ENCODE assay signal across 18 mouse cellular contexts in the genomic region with DNA sequence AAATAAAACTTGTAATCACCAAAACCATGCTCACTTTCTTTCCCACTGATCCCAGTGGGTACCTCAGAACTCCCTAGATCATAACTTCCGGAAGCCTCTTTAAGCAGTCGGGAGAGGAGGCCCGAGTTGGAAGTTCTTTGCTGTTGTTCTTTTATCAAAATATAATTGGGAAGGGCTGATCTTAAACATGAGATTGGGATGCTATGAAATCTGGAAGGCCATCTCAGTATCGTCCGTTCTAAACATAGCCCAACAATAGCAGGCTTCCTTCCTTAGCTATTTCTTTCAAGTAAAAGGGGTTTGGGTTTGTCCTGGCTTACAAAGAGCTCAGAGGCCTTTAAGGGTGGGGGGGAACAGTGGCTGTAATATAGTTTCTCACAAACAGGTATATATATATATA.
"Had no signal": no experiment of that assay in that cellular context is flagged by ENCODE, and none has a peak within 500 bp of the region (broad histone marks: within the 10 kb centered on the region; RNA-seq: fewer than 3 reads in every experiment).

No protein-coding gene starts in this region.

- H3K36me3 ChIP-seq: kidney, embryonic 15.5 days; limb, embryonic 12.5 days; liver, embryonic 13.5 days; lung, embryonic 15.5 days; midbrain, embryonic 15.5 days; neural tube, embryonic 13.5 days had no signal

- H3K9ac ChIP-seq: kidney, embryonic 15.5 days; limb, embryonic 12.5 days; liver, embryonic 13.5 days; liver, postnatal 0 days; lung, embryonic 15.5 days; midbrain, embryonic 15.5 days; neural tube, embryonic 13.5 days had no signal

- DNase-seq: kidney, postnatal 25 days; layer of hippocampus, adult 9-11 months; liver; liver, embryonic 13.5 days; liver, postnatal 0 days; retina, postnatal 1 day; right cerebral cortex, postnatal 4 days; spleen, adult 18-20 months; thymus, adult 18-20 months; thymus, postnatal 14 days had no signal

- H3K27me3 ChIP-seq: kidney, embryonic 15.5 days; limb, embryonic 12.5 days; liver, embryonic 13.5 days; lung, embryonic 15.5 days; megakaryocyte, embryonic 14.5 days; midbrain, embryonic 15.5 days; neural tube, embryonic 13.5 days had no signal

- H3K4me1 ChIP-seq: kidney, embryonic 15.5 days; limb, embryonic 12.5 days; liver, embryonic 13.5 days; lung, embryonic 15.5 days; midbrain, embryonic 15.5 days; neural tube, embryonic 13.5 days had no signal

- H3K4me3 ChIP-seq: kidney, embryonic 15.5 days; limb, embryonic 12.5 days; liver, embryonic 13.5 days; lung, embryonic 15.5 days; megakaryocyte, embryonic 14.5 days; midbrain, embryonic 15.5 days; neural tube, embryonic 13.5 days had no signal

- H3K27ac ChIP-seq: kidney, embryonic 15.5 days; limb, embryonic 12.5 days; liver, embryonic 13.5 days; macrophage; midbrain, embryonic 15.5 days; neural tube, embryonic 13.5 days had no signal

- H3K9me3 ChIP-seq: kidney, embryonic 15.5 days; liver, embryonic 13.5 days; lung, embryonic 15.5 days; midbrain, embryonic 15.5 days; neural tube, embryonic 13.5 days had no signal

- H3K4me2 ChIP-seq: kidney, embryonic 15.5 days; limb, embryonic 12.5 days; liver, embryonic 13.5 days; lung, embryonic 15.5 days; midbrain, embryonic 11.5 days; midbrain, embryonic 15.5 days; neural tube, embryonic 13.5 days had no signal

- ATAC-seq: liver, postnatal 0 days; midbrain, embryonic 15.5 days had no signal
